Comparison of ENCODE assay signal across 22 mouse cellular contexts in genomic region chr10:94619586-94619985, GRCm38 (mm10).
DNase-seq lines count a peak whose midpoint lies in the region; ATAC-seq lines count a peak whose summit lies in the region.
"Had no signal": no experiment of that assay in that cellular context is flagged by ENCODE, and none has a peak within 500 bp of the region (broad histone marks: within the 10 kb centered on the region; RNA-seq: fewer than 3 reads in every experiment).

No protein-coding gene starts in this region.

- no peaks in the 10 kb centered on the region for H3K36me3 ChIP-seq in heart, embryonic 10.5 days
- no peaks in the 10 kb centered on the region for H3K36me3 ChIP-seq in midbrain, embryonic 11.5 days (ENCODE audit: control insufficient read depth, insufficient read depth, low read length)
- no peaks in the 10 kb centered on the region for H3K36me3 ChIP-seq in midbrain, embryonic 14.5 days (ENCODE audit: control insufficient read depth, insufficient read depth, low read length)
- H3K36me3 ChIP-seq: G1E had no signal

- peak; percentile 66 for DNase-seq in heart, adult 11 months
- DNase-seq in heart, postnatal 14 days, result no peak
- DNase-seq in heart, embryonic 10.5 days (ENCODE audit: low spot score), result peak; percentile 22
- no peak for DNase-seq in heart, postnatal 36 days
- peak; percentile 72 for DNase-seq in midbrain, embryonic 11.5 days (ENCODE audit: low spot score, missing footprints)
- no peak for DNase-seq in midbrain, embryonic 14.5 days
- DNase-seq in NIH3T3 (ENCODE audit: low read depth), result peak; percentile 17
- DNase-seq in cerebellum, postnatal 36 days, result no peak
- DNase-seq: adrenal gland, adult 2 months; adrenal gland, adult 8-10 months; adrenal gland, postnatal 10 days; adrenal gland, postnatal 14 days; adrenal gland, postnatal 25 days; adrenal gland, postnatal 36 days; B cell, adult 2 months; cerebellum, adult 11 months; cerebellum, adult 11-12 months; cerebellum, adult 18-20 months had no signal

- H3K27me3 ChIP-seq in heart, embryonic 10.5 days (ENCODE audit: insufficient read depth, poor library complexity, severe bottlenecking), result peaks cover 25% of the 10 kb centered on the region; the same call in 1 of the 2 replicates
- no peaks in the 10 kb centered on the region for H3K27me3 ChIP-seq in midbrain, embryonic 11.5 days (ENCODE audit: control insufficient read depth, insufficient read depth, low read length)
- no peaks in the 10 kb centered on the region for H3K27me3 ChIP-seq in midbrain, embryonic 14.5 days (ENCODE audit: control insufficient read depth, insufficient read depth, low read length)

- no peaks in the 10 kb centered on the region for H3K9me3 ChIP-seq in heart, embryonic 10.5 days
- no peaks in the 10 kb centered on the region for H3K9me3 ChIP-seq in midbrain, embryonic 11.5 days (ENCODE audit: control insufficient read depth, low read length)
- H3K9me3 ChIP-seq in midbrain, embryonic 14.5 days (ENCODE audit: control insufficient read depth, low read length), result no peaks in the 10 kb centered on the region
- H3K9me3 ChIP-seq: G1E had no signal

- H3K4me2 ChIP-seq in midbrain, embryonic 11.5 days, result no peak overlapping the region
- no peak overlapping the region for H3K4me2 ChIP-seq in midbrain, embryonic 14.5 days (ENCODE audit: low read length)

- intact Hi-C loops in heart, postnatal 14 days (cut with DNase I), result no loop called here
- intact Hi-C loops in heart, postnatal 36 days (cut with DNase I), result no loop called here

- H3K4me1 ChIP-seq in heart, embryonic 10.5 days, result peaks cover 15% of the 10 kb centered on the region
- H3K4me1 ChIP-seq in midbrain, embryonic 11.5 days (ENCODE audit: control insufficient read depth, insufficient read depth, low read length), result peaks cover 23% of the 10 kb centered on the region
- H3K4me1 ChIP-seq in midbrain, embryonic 14.5 days (ENCODE audit: control insufficient read depth, insufficient read depth, low read length), result peaks cover 35% of the 10 kb centered on the region

- WGBS in heart, embryonic 10.5 days, result 84% methylated on average over 5 of the region's 5 CpGs
- 89% methylated on average over 5 of the region's 5 CpGs for WGBS in midbrain, embryonic 11.5 days
- 85% methylated on average over 5 of the region's 5 CpGs for WGBS in midbrain, embryonic 14.5 days

- no peak overlapping the region for H3K27ac ChIP-seq in heart, embryonic 10.5 days
- H3K27ac ChIP-seq in midbrain, embryonic 11.5 days (ENCODE audit: low read depth, low read length), result no peak overlapping the region
- H3K27ac ChIP-seq in midbrain, embryonic 14.5 days (replicated peaks; ENCODE audit: low read depth, low read length), result no peak overlapping the region

- H3K4me3 ChIP-seq in heart, embryonic 10.5 days, result no peak overlapping the region
- no peak overlapping the region for H3K4me3 ChIP-seq in midbrain, embryonic 11.5 days (ENCODE audit: low read depth, low read length)
- H3K4me3 ChIP-seq in midbrain, embryonic 14.5 days (replicated peaks; ENCODE audit: low read depth, low read length), result no peak overlapping the region

- no peak for ATAC-seq in midbrain, embryonic 11.5 days (ENCODE audit: low FRiP score)
- no peak for ATAC-seq in midbrain, embryonic 14.5 days (ENCODE audit: low FRiP score, low TSS enrichment)
- ATAC-seq: activated CD4-positive, CD25-positive, alpha-beta regulatory T cell, adult 4 months; CD4-positive, CD25-positive, alpha-beta regulatory T cell, adult 4 months; Patski had no signal

- no peak overlapping the region for H3K9ac ChIP-seq in midbrain, embryonic 11.5 days (ENCODE audit: low read length)
- no peak overlapping the region for H3K9ac ChIP-seq in midbrain, embryonic 14.5 days (replicated peaks; ENCODE audit: low read length)

Comparison
In these comparisons a context has a peak if more than half of its experiments do, and no peak if none do; other contexts are left out.
1. DNase-seq: peak in heart, adult 11 months (single experiment), heart, embryonic 10.5 days (single experiment), midbrain, embryonic 11.5 days (single experiment) and NIH3T3 (single experiment); none in heart, postnatal 14 days (0 of 2), heart, postnatal 36 days (0 of 2), midbrain, embryonic 14.5 days (single experiment) and cerebellum, postnatal 36 days (0 of 2).